Mouse (Mus musculus) embryonic facial prominence, embryonic 12.5 days (tissue): Measurements from ENCODE around the gene Olfr1406. TPM values are rescaled to one million over a fixed set of nuclear protein-coding genes. Genes with fewer than 3 reads are reported as not detected.

Experiments
- polyA plus RNA-seq: library from polyadenylated mRNA; unstranded; fragments of >200 nt; fragmentation: Nextera tagmentation; extraction: Ambion mirVana; gene quantifications from 2 replicates; pipeline ENCODE4 v1.2.1, GENCODE M21; 2016

Gene Olfr1406
- polyA plus RNA-seq, 1 experiment from 2014 or later: 0.05 TPM

Other genes with a start within 250 kb of the Olfr1406 start
- not detected in 2 replicates for gene Olfr16, start 240.2 kb downstream of the Olfr1406 start, polyA plus RNA-seq
- gene Olfr1408, start 53.3 kb downstream of the Olfr1406 start, polyA plus RNA-seq: not detected in 2 replicates
- gene Olfr218, start 7.2 kb upstream of the Olfr1406 start, polyA plus RNA-seq: not detected in 2 replicates
- gene Olfr1404, start 21.8 kb upstream of the Olfr1406 start, polyA plus RNA-seq: not detected in 2 replicates
- gene Fcer1a, start 36.6 kb upstream of the Olfr1406 start, polyA plus RNA-seq: not detected in 2 replicates
- gene Olfr418, start 75.4 kb upstream of the Olfr1406 start, polyA plus RNA-seq: not detected in 2 replicates
- not detected in 2 replicates for gene Mptx2, start 87.1 kb upstream of the Olfr1406 start, polyA plus RNA-seq
- 1.8 and 3.1 TPM in 2 replicates for gene Ackr1, start 143.1 kb upstream of the Olfr1406 start, polyA plus RNA-seq
- 2.4 and 4.0 TPM in 2 replicates for gene Aim2, start 160.2 kb upstream of the Olfr1406 start, polyA plus RNA-seq
- gene Cadm3, start 177.1 kb upstream of the Olfr1406 start, polyA plus RNA-seq: 3.3 and 5.2 TPM in 2 replicates